Mouse (Mus musculus) neural tube, embryonic 14.5 days (tissue): ENCODE measurements around the gene Mrps7. TPM values are rescaled to one million over a fixed set of nuclear protein-coding genes. Genes with fewer than 3 reads are reported as not detected.

Experiments used
- ATAC-seq: fragments of 200-750 bp; cut with Nextera tagmentation; 2 replicates; pipeline ENCODE4 v1.8.0; 2017; ENCODE audit warnings: low read depth, mild to moderate bottlenecking, moderate TSS enrichment, moderate library complexity
- H3K27ac ChIP-seq: fragments of 300-500 bp; sonication (generic); 2 replicates; pipeline ENCODE4 v1.5.1; 2014; ENCODE audit warnings: low read depth, mild to moderate bottlenecking, control low read depth, low read length, moderate library complexity, mixed read lengths
- H3K27me3 ChIP-seq: fragments of 300-500 bp; sonication (generic); 2 replicates; pipeline ENCODE4 v1.6.1; 2014; ENCODE audit warnings: low read length; ENCODE audit not compliant: control insufficient read depth, insufficient read depth
- H3K36me3 ChIP-seq: fragments of 300-500 bp; sonication (generic); 2 replicates; pipeline ENCODE4 v1.6.1; 2014; ENCODE audit warnings: low read length, mixed read lengths; ENCODE audit not compliant: control insufficient read depth, insufficient read depth
- H3K4me1 ChIP-seq: fragments of 300-500 bp; sonication (generic); 2 replicates; pipeline ENCODE4 v1.6.1; 2014; ENCODE audit warnings: low read length; ENCODE audit not compliant: control insufficient read depth, insufficient read depth
- H3K4me2 ChIP-seq: fragments of 300-500 bp; sonication (generic); 2 replicates; pipeline ENCODE4 v1.6.1; 2014; ENCODE audit warnings: mild to moderate bottlenecking, low read depth, low read length, control low read depth
- H3K4me3 ChIP-seq: fragments of 300-500 bp; sonication (generic); 2 replicates; pipeline ENCODE4 v1.5.1; 2014; ENCODE audit warnings: low read depth, low read length, control low read depth, mixed read lengths
- H3K9ac ChIP-seq: fragments of 300-500 bp; sonication (generic); replicated peaks from 2 replicates; pipeline ENCODE4 v1.6.1; 2014; ENCODE audit warnings: low read depth, mild to moderate bottlenecking, control low read depth, low read length, mixed read lengths
- H3K9me3 ChIP-seq: fragments of 300-500 bp; sonication (generic); 2 replicates; pipeline ENCODE4 v1.6.1; 2016; ENCODE audit warnings: low read length; ENCODE audit not compliant: control insufficient read depth
- WGBS: fragments of 180-500 bp; shearing (Covaris S2); extraction: QIAGEN DNeasy Blood & Tissue Kit; methylation state at CpG from one replicate; pipeline ENCODE4 v1.1.7; 2014; 5-methylcytosine and 5-hydroxymethylcytosine counted together
- polyA plus RNA-seq: library from polyadenylated mRNA; unstranded; fragments of >200 nt; fragmentation: Nextera tagmentation; extraction: Ambion mirVana; gene quantifications from 2 replicates; pipeline ENCODE4 v1.2.1, GENCODE M21; 2014

The Mrps7 gene
- polyA plus RNA-seq, 1 experiment from 2014 or later, result 79.0 TPM

GRCm38 (mm10) chr11:115613138-115613945 lies 9.6 kb downstream of the Mrps7 start:
- Histone ChIP-seq H3K9me3 (no peaks in the 10 kb centered on the region), H3K27ac (peak overlapping the region; percentile 2; the same call in 1 of the 2 replicates), H3K9ac (peak overlapping the region; percentile 63), H3K4me1 (peaks cover 6% of the 10 kb centered on the region; the same call in 1 of the 2 replicates), H3K4me2 (peak overlapping the region; percentile 90), H3K36me3 (peaks cover 14% of the 10 kb centered on the region; the same call in 1 of the 2 replicates), H3K4me3 (peak overlapping the region; percentile 62), H3K27me3 (no peaks in the 10 kb centered on the region)
- no peak for ATAC-seq
- 2% methylated on average over 16 of the region's 16 CpGs for WGBS

GRCm38 (mm10) chr11:115614346-115615107 lies 10.8 kb downstream of the Mrps7 start:
- no peak for ATAC-seq
- H3K36me3 ChIP-seq, result peaks cover 8% of the 10 kb centered on the region; the same call in 1 of the 2 replicates
- H3K4me1 ChIP-seq, result peaks cover 6% of the 10 kb centered on the region; the same call in 1 of the 2 replicates
- no peak overlapping the region for H3K27ac ChIP-seq
- no peaks in the 10 kb centered on the region for H3K27me3 ChIP-seq
- H3K9ac ChIP-seq, result no peak overlapping the region
- no peaks in the 10 kb centered on the region for H3K9me3 ChIP-seq
- H3K4me3 ChIP-seq, result no peak overlapping the region
- 85% methylated on average over 10 of the region's 10 CpGs for WGBS
- no peak overlapping the region for H3K4me2 ChIP-seq

GRCm38 (mm10) chr11:115615108-115615825 lies 11.5 kb downstream of the Mrps7 start:
- Histone ChIP-seq H3K9me3 (no peaks in the 10 kb centered on the region), H3K4me1 (peaks cover 6% of the 10 kb centered on the region; the same call in 1 of the 2 replicates), H3K4me2 (no peak overlapping the region), H3K27me3 (no peaks in the 10 kb centered on the region), H3K36me3 (0 out of 2 replicates have a peak, but pooled peaks cover 8% of the 10 kb centered on the region), H3K9ac (no peak overlapping the region), H3K4me3 (no peak overlapping the region), H3K27ac (no peak overlapping the region)
- WGBS, result 90% methylated on average over 15 of the region's 15 CpGs
- ATAC-seq, result no peak

- Histone ChIP-seq H3K27me3 (no peaks in the 10 kb centered on the region), H3K27ac (no peak overlapping the region), H3K4me3 (no peak overlapping the region), H3K4me2 (no peak overlapping the region), H3K4me1 (peaks cover 6% of the 10 kb centered on the region; the same call in 1 of the 2 replicates), H3K9me3 (no peaks in the 10 kb centered on the region), H3K36me3 (peaks cover 12% of the 10 kb centered on the region), H3K9ac (no peak overlapping the region)
- 93% methylated on average over 6 of the region's 6 CpGs for WGBS
- no peak for ATAC-seq
Measured at GRCm38 (mm10) chr11:115615875-115616274, 12.2 kb downstream of the Mrps7 start.

- no peaks in the 10 kb centered on the region for H3K27me3 ChIP-seq
- peaks cover 6% of the 10 kb centered on the region; the same call in 1 of the 2 replicates for H3K4me1 ChIP-seq
- H3K9ac ChIP-seq, result no peak overlapping the region
- 95% methylated on average over 7 of the region's 7 CpGs for WGBS
- no peak overlapping the region for H3K4me3 ChIP-seq
- H3K36me3 ChIP-seq, result peaks cover 15% of the 10 kb centered on the region
- ATAC-seq, result no peak
- no peak overlapping the region for H3K27ac ChIP-seq
- H3K4me2 ChIP-seq, result no peak overlapping the region
- H3K9me3 ChIP-seq, result no peaks in the 10 kb centered on the region
Measured at GRCm38 (mm10) chr11:115616371-115616770, 12.6 kb downstream of the Mrps7 start.

- no peak overlapping the region for H3K4me3 ChIP-seq
- peaks cover 2% of the 10 kb centered on the region; the same call in 1 of the 2 replicates for H3K4me1 ChIP-seq
- WGBS, result 81% methylated on average over 6 of the region's 6 CpGs
- no peaks in the 10 kb centered on the region for H3K27me3 ChIP-seq
- ATAC-seq, result no peak
- no peak overlapping the region for H3K9ac ChIP-seq
- H3K4me2 ChIP-seq, result no peak overlapping the region
- peaks cover 15% of the 10 kb centered on the region for H3K36me3 ChIP-seq
- H3K9me3 ChIP-seq, result no peaks in the 10 kb centered on the region
- H3K27ac ChIP-seq, result no peak overlapping the region
Measured at GRCm38 (mm10) chr11:115616893-115617292, 13.2 kb downstream of the Mrps7 start.

- Histone ChIP-seq H3K4me3 (no peak overlapping the region), H3K9me3 (no peaks in the 10 kb centered on the region), H3K9ac (no peak overlapping the region), H3K27ac (no peak overlapping the region), H3K4me2 (no peak overlapping the region), H3K27me3 (no peaks in the 10 kb centered on the region), H3K36me3 (peaks cover 15% of the 10 kb centered on the region), H3K4me1 (no peaks in the 10 kb centered on the region)
- ATAC-seq, result no peak
- 83% methylated on average over 2 of the region's 2 CpGs for WGBS
Measured at GRCm38 (mm10) chr11:115618001-115618400, 14.3 kb downstream of the Mrps7 start.

DNA sequence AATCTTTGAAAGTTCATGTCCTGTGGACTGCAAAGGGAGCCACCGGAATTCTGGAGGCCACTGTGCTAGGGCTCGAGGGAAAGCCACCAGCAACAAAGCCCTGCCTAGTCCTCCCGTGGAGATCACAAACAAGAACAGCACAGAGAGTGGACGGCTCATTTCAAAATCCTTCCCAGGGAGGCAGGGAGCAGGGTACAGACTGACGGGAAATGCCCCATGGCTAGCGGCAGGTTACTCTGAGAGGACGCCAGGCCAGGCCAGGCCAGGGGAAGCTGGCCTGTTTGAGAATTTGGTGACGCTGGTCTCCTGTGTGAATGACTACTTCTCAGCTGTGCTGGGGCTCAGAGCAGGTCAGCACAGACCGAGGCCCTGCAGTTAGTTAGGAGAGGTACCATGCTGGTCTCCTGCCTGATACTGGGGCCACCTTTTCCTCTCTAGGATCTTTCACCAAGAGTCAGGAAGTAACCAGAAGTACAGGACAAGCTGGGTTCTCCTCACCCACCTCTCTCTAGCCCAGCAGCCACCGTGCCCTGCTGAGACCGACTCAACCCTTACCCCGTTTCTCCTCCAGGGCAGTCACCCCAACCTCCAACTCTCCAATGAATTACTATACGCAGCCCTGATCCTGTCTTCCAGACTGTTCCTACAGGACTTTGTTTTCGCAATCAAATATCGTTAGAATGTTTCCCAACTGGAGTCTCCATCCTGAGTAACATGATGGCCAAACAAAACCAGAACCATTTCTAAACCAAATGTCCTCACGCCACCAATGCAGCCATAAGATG lies 15.2 kb downstream of the Mrps7 start:
- H3K36me3 ChIP-seq, result peaks cover 15% of the 10 kb centered on the region
- no peak for ATAC-seq
- 88% methylated on average over 16 of the region's 16 CpGs for WGBS

More for the DNA sequence above, 15.2 kb downstream of the Mrps7 start:
- Histone ChIP-seq H3K4me3 (no peak overlapping the region), H3K9ac (no peak overlapping the region), H3K4me1 (no peaks in the 10 kb centered on the region), H3K27ac (no peak overlapping the region), H3K27me3 (no peaks in the 10 kb centered on the region), H3K4me2 (no peak overlapping the region), H3K9me3 (no peaks in the 10 kb centered on the region)
